Mouse (Mus musculus) bone marrow, adult 2 months (tissue): ENCODE measurements around the gene Ccng2. TPM values are rescaled to one million over a fixed set of nuclear protein-coding genes. Genes with fewer than 3 reads are reported as not detected.

ENCODE experiments used
- H3K27ac ChIP-seq: fragments of 200-500 bp; 2 replicates; pipeline ENCODE4 v1.5.1; 2012; ENCODE audit warnings: low read depth, mild to moderate bottlenecking, control low read depth, inconsistent platforms, low read length; ENCODE audit not compliant: control insufficient read depth, poor library complexity, insufficient read depth
- H3K4me1 ChIP-seq: fragments of 200-500 bp; 2 replicates; pipeline ENCODE4 v1.6.1; 2011; ENCODE audit warnings: low read length; ENCODE audit not compliant: control insufficient read depth, insufficient read depth
- H3K4me3 ChIP-seq: fragments of 200-500 bp; replicated peaks from 2 replicates; pipeline ENCODE3; 2011; ENCODE audit warnings: mild to moderate bottlenecking, low read depth, low read length, control low read depth; ENCODE audit not compliant: control insufficient read depth
- CTCF ChIP-seq: fragments of 200-500 bp; IDR thresholded peaks from 2 replicates; pipeline ENCODE4 v1.5.1; 2011; ENCODE audit warnings: low read length, control low read depth; ENCODE audit not compliant: control insufficient read depth, insufficient read depth
- POLR2A ChIP-seq: fragments of 200-500 bp; IDR thresholded peaks from 2 replicates; pipeline ENCODE4 v1.6.1; 2011; ENCODE audit warnings: low read depth, mild to moderate bottlenecking, control low read depth, low read length, borderline replicate concordance; ENCODE audit not compliant: control insufficient read depth
- WGBS: fragments of 180-500 bp; shearing (Covaris S2); methylation state at CpG from one replicate; pipeline ENCODE4 v1.1.7; 2018; 5-methylcytosine and 5-hydroxymethylcytosine counted together
- polyA plus RNA-seq: library from polyadenylated mRNA; stranded (reverse); fragments of >200 nt; gene quantifications from 2 replicates; pipeline ENCODE4 v1.2.4, GENCODE M21; 2011; ENCODE audit warnings: low replicate concordance; ENCODE audit not compliant: missing spikeins, insufficient read depth, insufficient read length

Gene Ccng2
- polyA plus RNA-seq, 1 experiment, result 11.7 TPM

- no peak for TF ChIP-seq CTCF
- TF ChIP-seq POLR2A, result no peak
- Histone ChIP-seq H3K27ac (no peak overlapping the region), H3K4me1 (no peaks in the 10 kb centered on the region; the same call in 1 of the 2 replicates), H3K4me3 (no peak overlapping the region)
- 70% methylated on average over 4 of the region's 4 CpGs for WGBS
Observed at GRCm38 (mm10) chr5:93234130-93234529, 32.9 kb upstream of the Ccng2 start.

GRCm38 (mm10) chr5:93234605-93235004 is 32.5 kb upstream of the Ccng2 start:
- no peak for TF ChIP-seq CTCF
- no peak for TF ChIP-seq POLR2A
- H3K4me1 ChIP-seq, result no peaks in the 10 kb centered on the region; the same call in 1 of the 2 replicates
- H3K4me3 ChIP-seq, result no peak overlapping the region
- no peak overlapping the region for H3K27ac ChIP-seq
- 77% methylated on average over 2 of the region's 2 CpGs for WGBS

- WGBS, result 83% methylated on average over 3 of the region's 3 CpGs
- H3K4me1 ChIP-seq, result peaks cover 1% of the 10 kb centered on the region; the same call in 1 of the 2 replicates
- TF ChIP-seq POLR2A (no peak), CTCF (no peak)
- no peak overlapping the region for H3K4me3 ChIP-seq
- no peak overlapping the region for H3K27ac ChIP-seq
Observed at GRCm38 (mm10) chr5:93235888-93236287, 31.2 kb upstream of the Ccng2 start.

- WGBS, result 80% methylated on average over 4 of the region's 4 CpGs
- no peak overlapping the region for H3K4me3 ChIP-seq
- H3K27ac ChIP-seq, result no peak overlapping the region
- H3K4me1 ChIP-seq, result peaks cover 1% of the 10 kb centered on the region; the same call in 1 of the 2 replicates
- TF ChIP-seq CTCF (no peak), POLR2A (no peak)
Observed at GRCm38 (mm10) chr5:93236541-93236940, 30.5 kb upstream of the Ccng2 start.

GRCm38 (mm10) chr5:93239590-93240544 is 27.2 kb upstream of the Ccng2 start:
- TF ChIP-seq POLR2A (no peak), CTCF (no peak)
- Histone ChIP-seq H3K4me3 (no peak overlapping the region), H3K27ac (peak overlapping the region; percentile 51; the same call in 1 of the 2 replicates), H3K4me1 (peaks cover 1% of the 10 kb centered on the region; the same call in 1 of the 2 replicates)
- WGBS, result 13% methylated on average over 8 of the region's 8 CpGs

- H3K4me3 ChIP-seq, result no peak overlapping the region
- 35% methylated on average over 2 of the region's 2 CpGs for WGBS
Observed at GRCm38 (mm10) chr5:93245280-93245679, 21.8 kb upstream of the Ccng2 start.

GRCm38 (mm10) chr5:93249940-93250578 is 17.0 kb upstream of the Ccng2 start:
- Histone ChIP-seq H3K4me1 (no peaks in the 10 kb centered on the region; the same call in 1 of the 2 replicates), H3K4me3 (no peak overlapping the region), H3K27ac (no peak overlapping the region)
- no peak for TF ChIP-seq CTCF
- TF ChIP-seq POLR2A, result no peak
- WGBS, result 79% methylated on average over 6 of the region's 6 CpGs

More at GRCm38 (mm10) chr5:93245280-93245679, 21.8 kb upstream of the Ccng2 start:
- no peak overlapping the region for H3K27ac ChIP-seq
- H3K4me1 ChIP-seq, result peaks cover 1% of the 10 kb centered on the region; the same call in 1 of the 2 replicates
- TF ChIP-seq CTCF, result no peak
- no peak for TF ChIP-seq POLR2A
